Mouse (Mus musculus): ENCODE measurements around the gene Nr3c2. TPM values are rescaled to one million over a fixed set of nuclear protein-coding genes. Genes with fewer than 3 reads are reported as not detected.

The Nr3c2 gene
- polyA plus RNA-seq, 1 experiment from 2014 or later: 3.0 TPM

DNA sequence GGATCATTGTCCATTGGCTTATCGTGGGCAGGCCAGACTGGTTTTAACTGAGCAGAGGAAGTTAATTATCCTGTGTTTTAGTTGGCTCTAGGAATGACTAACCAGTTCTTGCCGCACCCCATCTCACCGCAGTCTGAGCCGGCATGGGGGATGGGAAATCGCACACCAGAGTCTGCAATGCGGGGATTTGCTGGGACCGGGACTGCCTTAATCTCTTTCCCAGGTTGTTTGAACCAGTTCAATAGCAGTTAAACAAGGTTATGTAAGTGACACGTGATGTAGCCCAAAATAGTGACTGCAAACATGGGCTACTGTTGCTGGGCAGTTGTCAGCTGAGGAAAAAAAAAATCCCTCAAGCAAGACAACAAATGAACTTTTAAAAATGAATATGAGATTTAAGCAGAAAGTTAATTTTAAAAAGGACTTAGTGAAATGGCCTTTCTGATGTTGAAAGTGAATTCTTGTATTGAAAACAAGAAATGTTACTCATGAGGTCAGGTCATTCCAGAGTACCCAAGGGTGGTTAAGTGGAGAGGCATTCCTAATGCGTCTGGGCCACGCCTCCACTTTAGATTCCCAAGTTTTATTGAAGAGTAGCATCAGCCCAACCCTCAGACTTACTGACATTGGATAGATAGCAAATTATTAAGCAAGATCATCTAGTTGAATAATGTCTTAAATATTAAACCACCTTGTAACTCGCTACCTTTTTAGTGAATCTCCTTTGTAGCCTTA is 233.8 kb downstream of the Nr3c2 start:
- H3K9ac ChIP-seq: no peak overlapping the region
- no peaks in the 10 kb centered on the region for H3K27me3 ChIP-seq
- no peak overlapping the region for H3K4me2 ChIP-seq

DNA sequence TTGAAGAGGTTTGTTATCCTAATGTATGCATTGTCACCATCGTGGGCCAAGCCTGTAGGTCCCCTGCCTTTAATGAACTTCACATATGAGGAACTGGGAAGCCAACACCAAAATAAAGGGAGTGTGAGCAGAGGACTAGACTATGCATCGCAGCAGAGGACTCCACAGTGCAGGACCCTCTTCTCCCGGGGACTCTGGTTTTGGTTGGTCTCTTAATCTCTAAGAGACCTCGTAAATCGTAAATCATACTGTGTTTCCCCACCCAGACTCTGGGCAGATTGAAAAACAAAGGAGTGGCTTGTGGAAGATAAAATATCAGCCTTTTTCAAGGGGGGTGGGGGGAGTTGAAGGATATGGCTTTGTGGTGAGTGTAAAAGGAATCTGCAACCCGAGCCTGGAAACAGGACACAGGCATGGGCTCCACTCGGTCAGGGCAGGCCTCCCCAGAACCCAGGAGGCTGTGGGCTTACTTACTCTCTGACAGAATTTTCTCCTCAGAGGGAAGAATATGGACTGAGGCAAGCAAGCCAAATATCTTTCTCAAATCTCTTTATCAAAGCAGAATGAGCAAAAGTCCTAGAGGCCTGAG is 234.6 kb downstream of the Nr3c2 start:
- WGBS: 34% methylated on average over 7 of the region's 7 CpGs
- no peak overlapping the region for H3K9ac ChIP-seq

More for the DNA sequence above, 233.8 kb downstream of the Nr3c2 start:
- Histone ChIP-seq H3K4me1 (0 out of 2 replicates have a peak, but pooled peaks cover 4% of the 10 kb centered on the region), H3K36me3 (no peaks in the 10 kb centered on the region), H3K27ac (peak overlapping the region; percentile 29; the same call in 1 of the 2 replicates), H3K4me3 (no peak overlapping the region), H3K9me3 (no peaks in the 10 kb centered on the region)
- peak; percentile 55; the same call in 1 of the 2 replicates for ATAC-seq (ENCODE audit: borderline replicate concordance, extremely low read depth, low FRiP score, low TSS enrichment)
- WGBS: 31% methylated on average over 11 of the region's 11 CpGs

DNA sequence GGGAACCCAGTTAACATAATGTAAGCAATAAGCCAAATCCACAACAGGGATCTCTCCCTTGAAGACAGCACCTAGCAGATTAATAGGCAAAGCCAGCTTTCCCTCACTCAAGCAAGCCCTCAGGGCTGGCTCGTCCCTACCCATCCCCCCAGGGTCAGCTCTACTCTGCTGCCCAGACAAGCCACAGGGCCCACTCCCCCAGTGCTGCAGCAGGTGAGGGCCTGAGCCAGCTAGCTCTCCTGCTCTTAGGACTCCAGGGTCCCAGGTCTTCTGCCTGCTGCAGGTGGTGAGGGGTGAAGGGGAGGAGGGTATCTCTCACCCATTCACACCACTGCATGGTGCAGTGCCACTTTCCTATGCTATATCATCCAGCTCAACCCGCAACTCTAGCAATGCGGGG is 246.0 kb downstream of the Nr3c2 start:
- 77% methylated on average over 3 of the region's 3 CpGs for WGBS
- Histone ChIP-seq H3K9ac (no peak overlapping the region), H3K4me3 (no peak overlapping the region), H3K4me2 (no peak overlapping the region), H3K27ac (no peak overlapping the region), H3K4me1 (no peaks in the 10 kb centered on the region), H3K36me3 (no peaks in the 10 kb centered on the region), H3K27me3 (no peaks in the 10 kb centered on the region), H3K9me3 (no peaks in the 10 kb centered on the region)
- ATAC-seq (ENCODE audit: borderline replicate concordance, extremely low read depth, low FRiP score, low TSS enrichment): no peak

More for the DNA sequence above, 234.6 kb downstream of the Nr3c2 start:
- Histone ChIP-seq H3K4me1 (0 out of 2 replicates have a peak, but pooled peaks cover 4% of the 10 kb centered on the region), H3K9me3 (no peaks in the 10 kb centered on the region), H3K36me3 (no peaks in the 10 kb centered on the region), H3K4me3 (no peak overlapping the region), H3K27me3 (no peaks in the 10 kb centered on the region), H3K27ac (no peak overlapping the region), H3K4me2 (no peak overlapping the region)
- no peak for ATAC-seq (ENCODE audit: borderline replicate concordance, extremely low read depth, low FRiP score, low TSS enrichment)

DNA sequence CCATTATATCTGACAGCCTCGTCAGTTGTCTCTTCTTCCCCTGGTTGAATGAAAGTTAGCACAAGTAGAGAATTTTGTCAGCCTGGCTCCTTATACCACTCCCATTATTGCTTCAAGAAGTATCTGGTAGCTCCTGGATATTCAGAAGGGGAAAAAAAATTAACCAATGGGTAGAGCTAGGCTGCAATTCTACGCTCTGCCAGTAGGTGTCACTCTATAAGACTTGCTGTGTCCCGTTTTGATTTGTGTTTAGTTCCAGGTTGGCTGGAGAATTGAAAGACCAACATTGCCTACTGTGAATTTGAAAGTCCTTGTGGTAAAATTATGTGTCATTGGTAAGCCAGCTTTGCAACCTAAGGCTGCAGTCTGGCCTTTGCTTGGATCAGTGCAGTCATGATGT is 255.3 kb downstream of the Nr3c2 start:
- Histone ChIP-seq H3K4me3 (no peak overlapping the region), H3K9ac (no peak overlapping the region), H3K36me3 (no peaks in the 10 kb centered on the region), H3K27ac (no peak overlapping the region), H3K9me3 (no peaks in the 10 kb centered on the region), H3K4me1 (no peaks in the 10 kb centered on the region), H3K4me2 (no peak overlapping the region), H3K27me3 (no peaks in the 10 kb centered on the region)
- no peak for ATAC-seq (ENCODE audit: borderline replicate concordance, extremely low read depth, low FRiP score, low TSS enrichment)
- WGBS: 45% methylated on average over 3 of the region's 3 CpGs

GRCm38 (mm10) chr8:77169320-77169719 is 270.1 kb downstream of the Nr3c2 start:
- Histone ChIP-seq H3K27ac (no peak overlapping the region), H3K27me3 (no peaks in the 10 kb centered on the region), H3K4me1 (0 out of 2 replicates have a peak, but pooled peaks cover 6% of the 10 kb centered on the region), H3K9me3 (no peaks in the 10 kb centered on the region), H3K4me3 (no peak overlapping the region), H3K36me3 (no peaks in the 10 kb centered on the region), H3K9ac (no peak overlapping the region), H3K4me2 (no peak overlapping the region)
- WGBS: 64% methylated on average over 6 of the region's 6 CpGs
- no peak for ATAC-seq (ENCODE audit: borderline replicate concordance, extremely low read depth, low FRiP score, low TSS enrichment)

DNA sequence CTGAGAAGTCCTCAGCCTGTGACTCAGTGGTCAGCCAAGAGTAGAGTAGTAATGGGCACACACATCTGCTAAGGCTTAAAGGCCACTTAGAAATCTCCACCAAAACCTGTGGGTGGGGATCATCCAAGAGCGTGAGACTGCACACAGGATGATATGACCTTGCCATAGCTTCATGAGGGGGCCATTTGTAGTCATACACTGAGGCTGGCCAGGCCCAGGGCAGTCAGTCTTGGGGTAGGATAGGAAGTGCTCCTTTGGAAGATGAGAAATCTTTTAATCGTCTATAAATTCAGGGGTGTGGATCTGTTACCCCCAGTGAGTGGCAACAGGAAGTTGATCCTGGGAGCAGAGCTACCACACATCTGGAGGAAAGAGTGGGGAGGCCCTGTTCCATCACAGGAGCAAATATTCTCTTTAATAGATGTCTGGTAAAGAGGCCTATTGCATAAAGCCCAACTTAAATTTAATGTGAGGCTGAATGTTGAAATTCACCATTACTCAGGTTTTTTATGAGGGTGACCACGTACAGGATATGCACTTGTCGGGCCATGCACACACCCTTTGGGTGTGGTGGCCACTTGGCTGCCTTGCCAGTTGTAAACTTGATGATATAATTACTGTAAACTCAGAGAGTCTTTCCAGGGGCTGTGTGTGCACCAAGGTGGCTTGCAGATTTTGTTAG is 270.7 kb downstream of the Nr3c2 start:
- WGBS: 83% methylated on average over 4 of the region's 4 CpGs
- Histone ChIP-seq H3K9me3 (no peaks in the 10 kb centered on the region), H3K4me2 (no peak overlapping the region), H3K27ac (no peak overlapping the region), H3K4me1 (0 out of 2 replicates have a peak, but pooled peaks cover 6% of the 10 kb centered on the region), H3K36me3 (no peaks in the 10 kb centered on the region), H3K27me3 (no peaks in the 10 kb centered on the region), H3K4me3 (no peak overlapping the region), H3K9ac (no peak overlapping the region)
- no peak for ATAC-seq (ENCODE audit: borderline replicate concordance, extremely low read depth, low FRiP score, low TSS enrichment)

GRCm38 (mm10) chr8:77170439-77170759 is 271.2 kb downstream of the Nr3c2 start:
- no peaks in the 10 kb centered on the region for H3K27me3 ChIP-seq
- H3K9ac ChIP-seq: no peak overlapping the region
- H3K9me3 ChIP-seq: no peaks in the 10 kb centered on the region
- H3K4me1 ChIP-seq: 0 out of 2 replicates have a peak, but pooled peaks cover 6% of the 10 kb centered on the region
- no peak overlapping the region for H3K27ac ChIP-seq
- H3K4me2 ChIP-seq: no peak overlapping the region
- no peaks in the 10 kb centered on the region for H3K36me3 ChIP-seq
- 91% methylated on average over 4 of the region's 4 CpGs for WGBS
- no peak overlapping the region for H3K4me3 ChIP-seq
- no peak for ATAC-seq (ENCODE audit: borderline replicate concordance, extremely low read depth, low FRiP score, low TSS enrichment)

DNA sequence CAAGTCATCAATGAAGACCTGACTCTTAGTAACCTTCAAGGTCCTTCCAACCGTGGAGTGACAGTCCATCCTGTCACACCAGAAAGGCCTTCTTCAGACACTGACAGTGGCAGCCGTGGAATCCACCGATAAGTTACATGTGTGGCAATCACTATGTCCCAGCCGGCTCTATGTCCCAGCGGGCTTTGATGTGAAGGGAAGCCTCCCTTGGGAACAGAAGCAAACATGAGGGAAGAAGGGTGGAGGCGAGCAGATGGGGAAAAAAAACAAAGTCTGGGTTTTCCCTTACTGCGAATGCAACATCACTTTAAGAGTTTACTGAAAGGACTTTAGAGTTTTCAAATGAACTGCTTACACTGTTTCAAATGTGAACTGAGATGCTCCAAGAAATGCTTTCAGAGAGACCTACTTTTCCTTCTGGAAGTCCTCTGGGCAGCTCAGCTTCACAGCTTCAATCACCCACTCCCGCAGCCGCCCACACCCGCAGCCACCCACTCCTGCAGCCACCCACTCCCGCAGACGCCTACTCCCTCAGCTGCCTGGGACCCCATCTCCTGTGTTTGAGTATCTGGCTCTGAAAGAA is 273.9 kb downstream of the Nr3c2 start:
- Histone ChIP-seq H3K9ac (no peak overlapping the region), H3K36me3 (no peaks in the 10 kb centered on the region), H3K4me1 (0 out of 2 replicates have a peak, but pooled peaks cover 6% of the 10 kb centered on the region), H3K4me2 (no peak overlapping the region), H3K9me3 (no peaks in the 10 kb centered on the region), H3K27ac (no peak overlapping the region), H3K27me3 (no peaks in the 10 kb centered on the region), H3K4me3 (no peak overlapping the region)
- no peak for ATAC-seq (ENCODE audit: borderline replicate concordance, extremely low read depth, low FRiP score, low TSS enrichment)
- 44% methylated on average over 12 of the region's 12 CpGs for WGBS

DNA sequence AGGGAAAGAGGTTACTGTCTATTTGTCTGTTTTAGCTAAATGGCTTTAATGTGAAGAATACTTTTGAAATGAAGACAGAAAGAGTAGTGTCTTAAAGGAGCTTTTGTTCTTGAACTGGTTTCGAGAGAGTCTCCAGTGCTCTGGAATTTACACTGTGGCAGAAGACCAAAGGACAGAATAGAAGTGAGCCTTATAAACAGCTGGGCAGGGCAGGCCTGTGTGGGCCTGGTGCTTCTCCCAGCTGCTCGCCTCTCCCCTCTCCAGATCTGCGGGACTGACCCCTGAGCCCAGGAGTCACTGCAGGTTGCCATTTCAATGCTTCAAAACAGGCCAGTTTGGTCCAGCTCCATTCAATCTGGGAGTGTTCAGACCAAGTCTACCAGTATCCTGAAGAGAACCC is 274.5 kb downstream of the Nr3c2 start:
- Histone ChIP-seq H3K36me3 (no peaks in the 10 kb centered on the region), H3K27ac (no peak overlapping the region), H3K9me3 (no peaks in the 10 kb centered on the region), H3K4me3 (no peak overlapping the region), H3K9ac (no peak overlapping the region), H3K4me1 (0 out of 2 replicates have a peak, but pooled peaks cover 6% of the 10 kb centered on the region), H3K4me2 (no peak overlapping the region), H3K27me3 (no peaks in the 10 kb centered on the region)
- WGBS: 30% methylated on average over 3 of the region's 3 CpGs
- ATAC-seq (ENCODE audit: borderline replicate concordance, extremely low read depth, low FRiP score, low TSS enrichment): no peak

- 81% methylated on average over 4 of the region's 4 CpGs for WGBS
- H3K9me3 ChIP-seq: no peaks in the 10 kb centered on the region
- no peak overlapping the region for H3K27ac ChIP-seq
- no peak for ATAC-seq (ENCODE audit: borderline replicate concordance, extremely low read depth, low FRiP score, low TSS enrichment)
- no peaks in the 10 kb centered on the region for H3K36me3 ChIP-seq
- 0 out of 2 replicates have a peak, but pooled peaks cover 3% of the 10 kb centered on the region for H3K4me1 ChIP-seq
- no peak overlapping the region for H3K4me2 ChIP-seq
- H3K27me3 ChIP-seq: no peaks in the 10 kb centered on the region
- no peak overlapping the region for H3K9ac ChIP-seq
- H3K4me3 ChIP-seq: no peak overlapping the region
These were observed 276.2 kb downstream of the Nr3c2 start for GRCm38 (mm10) chr8:77175471-77175870.

DNA sequence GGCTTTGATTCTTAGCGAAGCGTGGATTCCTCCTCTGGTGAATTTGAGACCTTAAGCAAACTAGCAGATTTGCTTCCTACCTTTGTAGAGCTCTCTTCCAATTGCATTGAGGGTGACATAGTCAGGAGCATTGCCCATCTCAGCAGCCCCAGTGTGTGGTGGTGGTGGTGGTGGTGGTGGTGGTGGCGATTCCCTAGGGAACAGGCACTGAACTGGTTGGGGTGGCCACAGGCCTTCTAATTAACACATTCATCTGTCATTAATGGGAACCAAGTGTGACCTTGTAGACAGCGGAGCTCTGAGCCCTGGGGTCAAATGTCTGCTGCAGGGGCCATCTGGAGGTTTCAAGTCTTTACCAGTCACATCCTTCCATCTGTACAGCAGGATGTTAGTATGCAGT is 277.1 kb downstream of the Nr3c2 start:
- no peak overlapping the region for H3K4me2 ChIP-seq
- no peaks in the 10 kb centered on the region for H3K36me3 ChIP-seq
- no peaks in the 10 kb centered on the region for H3K27me3 ChIP-seq
- no peak overlapping the region for H3K4me3 ChIP-seq
- H3K9me3 ChIP-seq: no peaks in the 10 kb centered on the region
- H3K27ac ChIP-seq: no peak overlapping the region
- 87% methylated on average over 4 of the region's 4 CpGs for WGBS
- 0 out of 2 replicates have a peak, but pooled peaks cover 3% of the 10 kb centered on the region for H3K4me1 ChIP-seq
- no peak overlapping the region for H3K9ac ChIP-seq
- no peak for ATAC-seq (ENCODE audit: borderline replicate concordance, extremely low read depth, low FRiP score, low TSS enrichment)

- Histone ChIP-seq H3K9ac (no peak overlapping the region), H3K4me3 (no peak overlapping the region), H3K9me3 (no peaks in the 10 kb centered on the region), H3K36me3 (no peaks in the 10 kb centered on the region), H3K27ac (no peak overlapping the region), H3K4me2 (no peak overlapping the region), H3K4me1 (no peaks in the 10 kb centered on the region), H3K27me3 (no peaks in the 10 kb centered on the region)
- 90% methylated on average over 28 of the region's 28 CpGs for WGBS
- ATAC-seq (ENCODE audit: borderline replicate concordance, extremely low read depth, low FRiP score, low TSS enrichment): no peak
These were observed 286.6 kb downstream of the Nr3c2 start for GRCm38 (mm10) chr8:77185816-77186215.

Data from lung, embryonic 15.5 days (tissue).